Mouse (Mus musculus) left cerebral cortex, adult 2 months (tissue): ENCODE results near the gene Kifc1. TPM values are rescaled to one million over a fixed set of nuclear protein-coding genes. Genes with fewer than 3 reads are reported as not detected.
"Not testable (repeated sequence)": the region's sequence is repeated elsewhere in the genome, so short reads cannot be mapped to it uniquely, and the experiment has no call there.

Experiments used
- DNase-seq, 2 experiments: peaks; one replicate each; pipeline ENCODE4 v3.0.0; 2021 to 2022; ENCODE audit warnings: low spot score in 2 of 2, mixed read lengths in 1 of 2; ENCODE audit errors: extremely low spot score in 1 of 2
- H3K27ac ChIP-seq: fragments of 200-600 bp; 2 replicates; pipeline ENCODE4 v1.8.1; 2022
- H3K4me3 ChIP-seq: fragments of 200-600 bp; 2 replicates; pipeline ENCODE4 v1.8.1; 2022
- CTCF ChIP-seq: fragments of 200-600 bp; IDR thresholded peaks from 2 replicates; pipeline ENCODE4 v1.8.1; 2022; ENCODE audit warnings: antibody characterized with exemption, mild to moderate bottlenecking, moderate library complexity
- intact Hi-C: fragments of 180-260 bp; cut with DNase I; formaldehyde crosslinking; loops from one replicate; pipeline ENCODE4 v1.15.1; 2025
- total RNA-seq, 2 experiments: library from RNA; stranded (reverse); gene quantifications; 2 replicates each; pipeline ENCODE4 v1.2.3; 2021

The Kifc1 gene
- total RNA-seq, 2 experiments from 2014 or later = 2.2 to 3.1 TPM

DNA sequence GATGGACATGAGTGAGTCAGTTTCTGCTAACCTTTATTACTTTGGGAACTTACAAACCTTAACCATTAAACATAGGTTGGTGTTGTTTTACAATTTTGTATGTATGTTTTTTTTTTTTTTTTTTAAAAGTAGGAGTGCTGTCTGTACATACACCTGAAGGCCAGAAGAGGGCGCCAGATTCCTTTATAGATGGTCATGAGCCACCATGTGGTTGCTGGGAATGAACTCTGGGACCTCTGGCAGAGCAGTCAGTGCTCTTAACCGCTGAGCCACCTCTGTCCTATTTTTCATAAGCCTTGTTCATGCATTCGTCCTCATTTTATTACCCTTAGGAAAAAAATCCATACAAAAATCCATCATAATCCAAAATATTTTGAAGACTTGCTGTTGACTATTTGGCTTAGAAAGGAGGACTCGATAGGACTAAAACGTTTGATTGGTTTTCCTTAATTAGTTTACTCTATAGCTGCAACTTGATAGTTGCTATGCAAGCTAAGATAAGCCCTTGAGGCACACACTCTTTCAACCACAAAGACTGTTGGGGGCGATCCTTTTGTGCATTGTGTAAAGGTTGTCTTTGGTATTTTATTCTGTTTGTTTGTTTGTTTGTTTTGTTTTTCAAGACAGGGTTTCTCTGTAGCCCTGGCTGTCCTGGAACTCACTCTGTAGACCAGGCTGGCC, 6.8 kb upstream of the Kifc1 start:
- intact Hi-C loops = loop anchor here (2.0 to 10.0 kb wide), 2 partner anchors 24 to 502 kb away; partner anchors contain the start of gene Zfp101
- no peak for DNase-seq
- Histone ChIP-seq H3K4me3 (no peak overlapping the region), H3K27ac (no peak overlapping the region)
- peak; percentile 60 for TF ChIP-seq CTCF

DNA sequence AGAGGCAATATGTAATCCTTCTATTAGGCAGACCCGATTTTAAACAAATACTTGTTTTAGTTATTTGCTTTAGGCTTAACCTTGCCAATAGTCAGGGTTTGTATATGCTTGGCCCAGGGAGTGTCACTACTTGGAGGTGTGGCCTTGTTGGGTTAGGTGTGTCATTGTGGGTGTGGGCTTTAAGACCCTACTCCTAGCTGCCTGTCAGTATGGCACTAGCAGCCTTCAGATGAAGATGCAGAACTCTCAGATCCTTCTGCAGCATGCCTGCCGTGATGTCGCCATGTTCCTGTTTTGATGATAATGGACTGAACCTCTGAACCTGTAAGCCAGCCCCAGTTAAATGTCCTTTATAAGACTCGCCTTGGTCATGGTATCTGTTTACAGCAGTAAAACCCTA, 2.5 kb upstream of the Kifc1 start:
- intact Hi-C loops = loop anchor here (10.0 kb wide), 1 partner anchor 498 kb away; the partner anchor contains the start of gene Zfp101
- not testable (repeated sequence) for H3K27ac ChIP-seq, H3K4me3 ChIP-seq, DNase-seq

DNA sequence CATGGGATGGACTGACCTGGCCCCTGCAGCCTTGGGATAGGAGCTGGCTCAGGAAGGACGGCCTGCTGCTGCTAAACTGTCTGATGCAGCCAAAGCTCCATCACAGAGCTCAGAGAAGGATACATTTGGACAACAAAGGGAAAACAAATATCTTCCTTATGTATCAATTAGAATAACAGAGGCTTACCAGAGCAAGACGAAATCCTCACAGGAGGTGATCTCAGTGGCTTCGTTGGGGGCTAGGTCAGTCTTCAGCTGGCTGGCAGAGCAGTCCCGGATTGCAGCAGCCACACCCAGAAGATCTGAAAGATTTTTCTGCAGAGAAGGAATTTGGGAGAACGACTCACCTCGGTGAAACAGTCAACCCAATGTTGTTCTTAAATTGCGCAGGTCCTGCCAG, 2.0 kb upstream of the Kifc1 start:
- H3K27ac ChIP-seq = no peak overlapping the region
- intact Hi-C loops = loop anchor here (10.0 kb wide), 1 partner anchor 498 kb away; the partner anchor contains the start of gene Zfp101
- H3K4me3 ChIP-seq = no peak overlapping the region
- no peak for DNase-seq
- TF ChIP-seq CTCF = no peak

DNA sequence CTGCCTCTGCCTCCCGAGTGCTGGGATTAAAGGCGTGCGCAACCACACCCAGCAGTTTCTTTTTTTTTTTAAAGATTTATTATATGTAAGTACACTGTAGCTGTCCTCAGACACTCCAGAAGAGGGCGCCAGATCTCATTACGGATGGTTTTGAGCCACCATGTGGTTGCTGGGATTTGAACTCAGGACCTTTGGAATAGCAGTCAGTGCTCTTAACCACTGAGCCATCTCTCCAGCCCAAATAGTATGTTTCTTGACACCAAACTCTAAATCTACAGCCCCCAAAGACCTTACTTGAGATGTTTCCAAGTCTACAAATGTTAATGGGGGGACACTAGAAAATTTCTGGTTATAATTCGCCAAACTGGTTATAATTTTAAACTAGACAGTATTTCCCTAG, 1.4 kb upstream of the Kifc1 start:
- peak; percentile 31 for TF ChIP-seq CTCF
- intact Hi-C loops = loop anchor here (10.0 kb wide), 1 partner anchor 497 kb away; the partner anchor contains the start of gene Zfp101
- not testable (repeated sequence) for DNase-seq, H3K4me3 ChIP-seq, H3K27ac ChIP-seq

DNA sequence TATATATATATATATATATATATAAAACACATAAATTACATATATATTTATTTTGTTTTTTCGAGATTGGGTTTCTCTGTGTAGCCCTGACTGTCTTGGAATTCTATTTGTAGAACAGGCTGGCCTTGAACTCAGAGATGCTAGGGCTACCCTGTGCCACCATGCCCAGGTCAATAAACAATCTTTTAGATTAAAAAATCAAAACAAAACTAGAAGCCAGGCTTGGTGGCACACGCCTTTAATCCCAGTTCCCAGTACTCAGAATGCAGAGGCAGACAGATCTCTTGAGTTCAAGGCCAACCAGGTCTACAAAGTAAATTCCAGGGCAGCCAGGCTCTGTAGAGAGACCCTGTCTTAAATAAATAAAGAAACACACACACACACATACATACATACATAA, 896 bp upstream of the Kifc1 start:
- TF ChIP-seq CTCF = no peak
- intact Hi-C loops = loop anchor here (10.0 kb wide), 1 partner anchor 497 kb away; the partner anchor contains the start of gene Zfp101
- H3K4me3 ChIP-seq = no peak overlapping the region

DNA sequence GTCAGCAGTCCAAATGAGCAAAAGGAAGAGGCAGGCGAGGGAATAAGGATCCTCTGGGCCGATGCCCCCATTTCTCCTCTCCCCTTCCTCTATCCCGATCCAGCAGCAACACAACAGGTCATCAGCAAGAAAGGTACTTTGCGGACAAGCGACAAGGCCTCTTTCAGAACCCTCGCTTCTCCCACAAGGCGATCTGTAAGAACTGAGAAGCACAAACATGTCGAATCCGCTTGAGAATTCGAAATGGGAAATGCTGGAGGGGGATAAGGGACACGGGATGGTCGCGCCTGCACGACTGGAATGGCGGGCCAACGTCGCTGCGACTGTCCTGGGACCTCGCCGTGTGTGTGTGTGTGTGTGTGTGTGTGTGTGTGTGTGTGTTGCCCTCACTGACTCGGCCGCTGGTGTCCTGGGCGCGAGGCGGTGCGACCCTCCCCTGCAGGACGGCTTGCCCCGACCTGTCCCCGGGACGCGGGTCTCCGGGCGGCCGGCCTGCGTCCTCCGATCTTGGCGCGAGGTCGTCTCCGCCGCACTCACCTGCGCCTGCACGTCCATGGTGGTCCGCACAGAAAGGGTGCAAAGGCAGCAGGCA, 424 bp downstream of the Kifc1 start:
- H3K27ac ChIP-seq, DNase-seq: not testable (repeated sequence)
- peak overlapping the region; percentile 56 for H3K4me3 ChIP-seq
- intact Hi-C loops = loop anchor here (1.0 to 10.0 kb wide), 2 partner anchors 19 to 495 kb away; partner anchors contain the start of genes Daxx and Zfp101

More for the DNA sequence above, 896 bp upstream of the Kifc1 start:
- no peak for DNase-seq
- H3K27ac ChIP-seq = no peak overlapping the region

DNA sequence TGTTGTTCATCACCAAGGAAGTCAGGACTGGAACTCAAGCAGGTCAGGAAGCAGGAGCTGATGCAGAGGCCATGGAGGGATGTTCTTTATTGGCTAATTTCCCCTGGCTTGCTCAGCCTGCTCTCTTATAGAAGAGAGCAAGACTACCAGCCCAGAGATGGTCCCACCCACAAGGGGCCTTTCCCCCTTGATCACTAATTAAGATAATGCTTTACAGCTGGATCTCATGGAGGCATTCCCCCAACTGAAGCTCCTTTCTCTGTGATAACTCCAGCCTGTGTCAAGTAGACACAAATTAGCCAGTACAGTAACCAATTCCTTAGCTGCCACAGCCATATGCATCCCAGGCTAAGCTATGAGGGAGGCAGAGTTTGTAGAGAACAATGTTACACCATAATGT, 2.2 kb downstream of the Kifc1 start:
- DNase-seq, intact Hi-C loops, H3K27ac ChIP-seq, H3K4me3 ChIP-seq: not testable (repeated sequence)

DNA sequence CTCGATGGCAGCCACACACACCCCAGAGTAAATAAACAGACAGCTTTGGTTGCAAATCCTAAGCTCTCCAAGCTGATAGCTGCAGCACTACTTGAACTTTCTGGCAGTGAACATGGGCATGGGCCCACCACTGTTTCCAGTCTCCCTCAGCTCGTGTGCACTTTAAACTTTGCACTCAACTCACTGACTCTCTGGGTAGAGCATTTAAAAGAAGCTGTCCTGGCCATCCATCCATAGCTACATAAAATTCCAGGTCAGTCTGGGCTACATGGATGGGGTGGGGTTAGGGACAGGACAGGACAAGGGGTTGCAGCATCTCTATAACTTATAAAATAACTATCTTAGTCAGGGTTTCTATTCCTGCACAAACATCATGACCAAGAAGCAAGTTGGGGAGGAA, 2.7 kb downstream of the Kifc1 start:
- H3K4me3 ChIP-seq, DNase-seq, H3K27ac ChIP-seq, intact Hi-C loops: not testable (repeated sequence)

DNA sequence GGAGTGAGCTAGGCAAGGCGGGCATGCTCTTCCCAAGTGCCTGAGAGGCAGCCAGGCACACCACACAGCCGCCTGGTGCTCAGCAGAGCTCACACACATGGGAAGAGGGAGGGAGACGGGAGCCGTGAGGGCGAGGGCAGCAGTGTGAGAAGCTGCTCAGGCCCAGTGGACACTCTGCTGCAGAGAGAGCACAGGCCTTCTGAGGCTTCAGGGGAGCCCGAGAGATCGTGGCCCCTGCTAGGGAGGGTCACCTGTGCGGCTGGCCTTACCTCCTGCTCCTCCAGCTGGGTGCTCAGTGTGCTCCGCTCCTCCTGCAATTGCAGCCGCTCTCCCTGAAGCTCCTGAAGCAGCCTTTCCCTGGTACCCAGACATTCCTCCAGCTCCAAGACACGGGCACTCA, 6.1 kb downstream of the Kifc1 start:
- intact Hi-C loops = not testable (repeated sequence)

DNA sequence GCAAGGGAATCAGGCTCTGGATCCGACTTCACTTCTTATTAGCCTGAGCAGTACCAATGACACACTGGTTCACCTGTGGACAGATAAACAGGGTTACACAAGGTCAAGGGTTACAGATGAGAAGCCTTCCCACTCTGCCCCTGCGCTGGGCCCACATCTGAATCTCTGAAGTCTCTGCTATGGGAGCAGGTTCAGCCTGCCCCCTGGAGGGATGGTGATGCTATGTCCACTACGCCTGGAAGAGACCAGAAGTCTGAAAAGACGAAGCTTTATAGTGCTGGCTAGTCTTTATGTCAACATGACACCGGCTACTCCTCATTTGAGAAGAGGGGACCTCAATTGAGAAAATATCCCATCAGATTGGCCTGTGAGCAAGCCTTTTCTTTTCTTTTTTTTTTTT, 14.7 kb downstream of the Kifc1 start:
- H3K4me3 ChIP-seq, H3K27ac ChIP-seq, DNase-seq, intact Hi-C loops: not testable (repeated sequence)
- TF ChIP-seq CTCF = peak; percentile 30

More for the DNA sequence above, 6.1 kb downstream of the Kifc1 start:
- not testable (repeated sequence) for H3K27ac ChIP-seq, DNase-seq, H3K4me3 ChIP-seq

DNA sequence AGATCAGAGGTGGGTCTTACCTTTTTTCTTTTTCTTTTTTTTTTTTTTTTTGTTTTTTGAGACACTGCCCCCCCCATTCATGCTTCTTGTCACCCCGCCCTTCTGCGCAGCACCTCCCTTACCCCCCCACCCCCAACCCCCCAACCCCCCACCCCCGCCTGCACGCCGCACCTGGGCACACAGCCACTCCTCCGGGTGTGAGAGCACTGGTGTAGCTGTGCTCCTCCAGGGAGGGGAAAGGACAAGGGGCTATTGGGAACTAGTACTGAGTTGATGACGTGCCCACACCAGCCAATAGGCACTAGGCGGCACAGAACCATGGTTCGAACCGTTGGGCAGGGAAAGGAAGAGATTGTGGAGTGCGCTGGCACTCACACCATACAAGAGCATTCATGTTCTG, 16.1 kb downstream of the Kifc1 start:
- intact Hi-C loops = no loop called here
- DNase-seq = no peak
- no peak for TF ChIP-seq CTCF
- Histone ChIP-seq H3K27ac (no peak overlapping the region), H3K4me3 (no peak overlapping the region)

DNA sequence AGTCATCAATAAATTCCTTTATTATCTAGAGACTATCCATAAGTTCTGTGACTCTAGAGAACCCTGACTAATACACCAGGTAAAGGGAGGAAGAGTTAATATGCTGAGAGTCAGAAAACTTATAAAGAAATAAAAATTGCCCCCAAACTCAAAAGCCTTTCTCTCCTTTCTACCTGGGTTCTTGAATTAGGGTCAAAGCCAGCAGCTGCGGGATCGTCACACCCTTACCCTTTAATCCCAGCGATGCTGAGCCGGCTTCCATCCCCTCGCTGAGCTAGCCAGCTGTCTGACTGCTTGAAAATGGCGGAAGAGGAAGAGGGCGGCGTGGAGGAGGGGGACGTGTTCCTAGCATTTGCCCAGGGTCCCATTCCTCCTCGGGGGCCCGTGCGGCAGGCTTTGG, 16.9 kb downstream of the Kifc1 start, which contains the start of gene Gm7029:
Gene Gm7029 (plus strand): TSS at position 301 of the 400 bp plus-strand sequence.
- H3K4me3 ChIP-seq, DNase-seq, H3K27ac ChIP-seq, intact Hi-C loops: not testable (repeated sequence)
